Mouse (Mus musculus): Measurements from ENCODE around the gene Fstl4.
A peak's percentile ranks its signal among the peaks of the same experiment; 100 is the strongest.

The Fstl4 gene

DNA sequence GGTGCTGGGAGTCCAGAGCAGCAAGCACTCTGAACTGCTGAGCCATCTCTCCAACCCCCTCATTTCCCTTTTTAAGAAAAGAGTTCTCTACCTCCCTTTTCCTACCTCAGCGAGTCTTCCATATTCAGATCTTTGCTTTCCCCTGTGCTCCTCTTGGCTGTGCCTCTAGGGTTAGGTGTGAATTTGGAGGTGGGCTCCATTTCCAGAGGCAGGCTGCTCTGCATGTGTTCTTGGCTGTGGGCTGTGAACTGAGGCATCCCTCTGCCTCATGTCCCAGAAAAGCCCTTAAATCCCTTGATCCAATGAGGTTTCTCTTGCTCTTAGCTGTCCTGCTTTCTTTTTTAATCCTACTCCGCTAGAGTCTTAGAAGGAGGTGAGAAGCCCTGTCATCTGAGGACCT lies 151.2 kb downstream of the Fstl4 start:
- DNase-seq: no peak

DNA sequence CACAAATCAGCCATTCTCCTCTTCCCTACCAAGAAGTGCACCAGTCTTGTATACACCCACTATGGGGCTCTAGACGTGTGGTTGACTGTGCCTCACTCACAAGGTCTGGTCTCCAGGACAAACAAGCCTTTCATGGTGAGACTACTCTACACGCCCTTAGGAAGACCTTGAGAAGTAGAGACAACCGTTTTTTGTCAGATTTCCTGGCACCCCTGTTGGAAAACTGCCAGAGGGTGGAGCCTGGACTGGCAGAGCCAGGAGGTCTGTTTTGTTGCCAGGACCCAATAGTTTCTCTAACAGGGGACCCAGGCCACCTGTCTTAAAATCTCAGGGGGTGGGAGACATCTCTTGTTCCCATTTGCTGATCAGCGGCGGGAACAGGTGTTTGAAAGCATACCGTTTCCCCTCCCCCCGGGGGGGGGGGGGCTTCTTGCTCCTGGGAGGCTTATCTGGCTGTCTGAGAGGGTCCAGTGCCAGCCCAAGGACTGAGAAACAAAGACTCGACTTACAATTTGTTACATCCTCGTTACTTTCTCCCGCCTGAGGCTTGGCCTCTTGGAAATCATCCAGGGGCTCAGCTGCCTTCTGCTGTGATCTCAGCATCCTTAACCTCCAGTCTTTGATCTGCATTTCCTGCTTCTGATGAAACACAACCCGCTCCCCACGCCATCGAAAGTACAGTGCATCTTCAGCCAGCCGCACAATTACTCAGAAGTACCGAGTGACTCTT lies 155.0 kb downstream of the Fstl4 start:
- peak; percentile 18 for DNase-seq

DNA sequence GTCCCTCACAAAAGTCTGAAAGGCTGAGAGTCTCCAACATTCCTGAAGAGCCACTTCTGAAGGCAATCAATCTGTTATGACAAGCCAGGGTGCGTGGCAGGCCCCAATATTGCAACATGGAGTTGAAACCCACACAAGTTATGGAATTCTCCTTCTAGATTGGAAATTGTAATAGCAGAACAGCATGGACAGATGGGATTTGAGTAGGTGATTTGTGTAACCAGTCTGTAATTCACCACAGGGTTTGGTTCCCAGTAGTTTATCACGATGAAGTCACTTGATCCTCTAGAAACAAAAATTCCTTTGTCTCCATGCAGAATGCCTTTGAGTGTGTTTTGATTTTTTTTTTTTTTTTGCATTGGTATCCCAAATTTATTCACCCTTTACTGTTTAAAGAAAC lies 159.8 kb downstream of the Fstl4 start:
- DNase-seq: no peak

DNA sequence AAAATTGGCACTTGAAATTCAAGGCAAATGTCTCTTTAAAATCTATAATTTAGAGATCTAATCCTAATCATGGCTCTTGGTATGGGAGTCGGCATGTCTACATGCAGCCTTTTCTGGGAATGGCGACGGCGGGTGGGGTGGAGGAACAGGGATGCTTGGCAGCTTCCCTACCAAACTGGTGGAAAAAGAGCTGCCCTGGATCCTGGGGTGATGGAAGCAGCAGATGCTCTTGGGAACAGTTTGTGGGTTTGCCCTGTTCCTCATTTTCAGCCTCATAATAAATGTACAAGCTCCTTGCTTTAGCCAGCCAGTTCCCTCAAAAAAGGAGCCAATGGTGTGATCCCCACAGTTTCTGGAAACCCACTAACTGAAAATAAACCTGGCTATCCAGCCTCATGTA lies 163.9 kb downstream of the Fstl4 start:
- DNase-seq: no peak

DNA sequence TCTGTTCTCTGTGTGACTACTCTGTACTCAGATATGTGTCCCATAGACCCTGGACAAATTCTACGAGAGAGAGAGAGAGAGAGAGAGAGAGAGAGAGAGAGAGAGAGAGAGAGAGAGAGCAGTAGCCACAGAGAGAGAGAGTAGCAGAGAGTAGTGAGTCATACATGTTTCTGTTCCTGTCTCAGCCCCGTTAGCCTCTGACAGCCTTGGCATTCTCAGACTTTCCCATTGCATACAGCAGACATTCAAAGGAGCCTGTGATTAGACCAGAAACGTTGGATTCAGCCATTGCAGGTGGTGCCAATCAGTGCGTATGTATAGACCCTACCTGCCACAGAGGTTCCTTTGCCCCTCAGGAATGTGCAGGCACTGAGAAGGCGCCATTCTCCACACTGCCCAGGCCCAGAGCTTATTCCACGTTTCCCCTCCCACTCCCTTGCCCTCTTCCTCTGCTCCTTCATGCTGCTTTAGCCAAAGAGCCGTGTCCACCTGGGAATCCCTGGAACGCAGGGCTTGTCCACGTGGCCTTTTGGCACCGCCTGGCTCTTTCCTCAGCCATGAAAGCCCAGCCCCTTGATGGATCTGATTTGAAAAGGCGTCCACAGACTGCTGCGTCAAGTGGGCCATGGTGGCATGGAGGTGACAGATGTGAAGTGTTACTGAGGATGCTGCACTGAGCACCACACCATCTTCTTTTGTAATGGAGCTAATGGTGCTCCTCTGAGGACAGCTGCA lies 175.1 kb downstream of the Fstl4 start:
- no peak for DNase-seq

DNA sequence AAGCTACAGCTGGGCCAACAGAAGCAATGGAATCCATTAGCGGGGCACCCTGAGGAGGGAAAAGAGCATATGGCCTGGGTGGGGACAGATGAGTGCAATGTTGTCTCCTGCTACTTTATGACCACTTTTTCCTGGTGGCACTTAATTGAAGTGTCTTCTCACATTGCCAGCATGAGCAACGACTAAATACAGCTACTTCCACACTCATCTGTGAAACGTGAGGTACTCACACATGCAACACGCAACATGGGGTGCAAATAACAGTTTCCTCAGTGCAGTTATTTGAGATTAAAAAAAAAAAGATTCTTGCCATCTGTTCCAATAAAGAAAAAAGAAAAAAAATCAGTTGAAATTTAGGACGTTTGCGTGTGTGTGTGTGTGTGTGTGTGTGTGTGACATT lies 178.5 kb downstream of the Fstl4 start:
- no peak for DNase-seq

DNA sequence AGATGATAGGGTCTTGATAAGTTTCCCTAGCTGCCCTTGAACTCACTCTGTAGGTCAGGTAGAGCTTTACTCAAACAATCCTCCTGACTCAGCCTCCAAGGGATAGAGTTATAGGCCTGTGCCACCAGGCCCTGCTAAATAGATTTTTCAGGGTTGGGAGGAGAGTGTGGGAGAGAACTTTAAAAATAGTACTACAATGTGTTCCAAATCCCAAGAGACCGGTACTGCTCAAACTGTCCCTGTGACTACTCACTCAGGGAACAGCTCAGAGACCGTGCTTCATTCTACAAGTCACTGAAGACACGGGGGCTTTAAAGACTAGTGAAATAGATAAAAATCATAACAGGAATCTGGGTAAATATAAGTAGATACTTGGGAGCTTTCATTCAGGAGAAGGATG lies 190.6 kb downstream of the Fstl4 start:
- DNase-seq: no peak

DNA sequence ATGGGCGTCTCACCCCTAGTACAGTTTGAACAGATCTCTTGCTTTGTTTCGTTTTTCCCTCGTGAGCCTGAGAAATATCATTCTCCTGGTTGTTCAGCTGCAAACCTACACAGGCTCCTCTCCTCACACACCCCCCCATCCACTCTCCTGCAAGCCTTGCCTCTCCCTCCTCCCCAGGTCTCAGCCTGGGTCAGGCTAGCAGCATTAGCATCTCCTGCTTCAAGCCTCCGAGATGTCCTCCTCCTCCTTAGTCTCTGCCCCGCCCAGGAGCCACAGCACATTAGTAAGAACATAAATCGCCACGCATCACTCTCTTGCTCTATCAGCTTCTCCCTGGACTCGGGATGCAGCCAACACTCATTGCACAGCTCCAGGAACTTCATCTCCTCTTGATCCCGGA lies 204.4 kb downstream of the Fstl4 start:
- DNase-seq: peak; percentile 4

DNA sequence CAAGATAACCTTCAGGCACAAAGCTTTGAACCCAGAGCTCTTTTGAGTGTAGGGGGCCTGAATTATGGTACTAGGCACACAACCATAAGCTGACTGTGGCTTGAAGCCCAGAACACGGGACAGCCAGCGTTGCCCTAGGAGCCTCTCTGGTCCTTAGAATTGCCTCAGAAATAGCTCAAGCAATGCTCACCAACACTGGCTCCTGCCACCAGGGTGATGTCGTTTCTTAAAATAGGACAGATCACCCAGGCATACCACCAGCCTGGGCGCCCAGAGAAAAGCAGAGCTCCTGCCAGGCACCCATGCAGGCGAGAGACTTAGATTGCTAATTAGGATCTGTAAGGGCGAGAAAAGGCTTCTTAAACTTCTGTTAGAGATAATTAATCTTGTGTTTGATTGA lies 206.0 kb downstream of the Fstl4 start:
- DNase-seq: no peak

DNA sequence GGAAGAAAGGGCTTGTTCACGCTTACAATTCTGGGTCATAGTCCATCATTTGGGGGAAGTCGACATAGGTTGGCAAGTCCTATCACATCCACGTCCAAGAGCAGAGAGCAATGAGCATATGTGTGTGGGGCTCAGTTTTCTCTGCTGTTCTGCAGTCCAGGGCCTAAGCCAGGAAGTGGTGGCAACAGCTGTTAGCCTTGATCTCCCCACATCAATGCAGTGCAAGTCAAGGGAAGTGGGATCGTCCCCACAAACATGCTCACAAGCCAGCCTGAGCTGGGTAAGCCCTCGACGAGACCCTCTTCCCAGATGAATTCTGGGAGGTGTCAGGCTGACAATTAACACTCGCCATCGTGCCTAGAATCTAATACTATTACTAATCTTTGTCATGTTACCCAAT lies 222.6 kb downstream of the Fstl4 start:
- no peak for DNase-seq

DNA sequence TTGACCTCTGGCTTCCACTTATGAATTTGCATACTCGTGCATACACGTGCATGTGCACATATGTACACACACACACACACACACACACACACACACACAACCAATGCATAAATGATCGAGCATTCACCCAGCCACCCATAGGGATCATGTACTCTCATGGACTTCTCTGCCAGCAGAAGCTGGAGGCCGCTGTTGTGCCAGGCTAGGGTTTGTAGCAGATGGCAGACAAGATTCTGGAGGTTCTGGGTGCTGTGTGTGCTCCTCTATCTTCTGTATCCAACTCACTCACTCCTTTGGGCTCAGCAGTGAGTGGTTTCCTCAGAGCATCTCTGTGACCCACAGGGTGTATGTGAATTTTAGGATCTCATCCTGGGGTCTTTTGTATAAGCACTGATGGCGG lies 230.3 kb downstream of the Fstl4 start:
- no peak for DNase-seq

DNA sequence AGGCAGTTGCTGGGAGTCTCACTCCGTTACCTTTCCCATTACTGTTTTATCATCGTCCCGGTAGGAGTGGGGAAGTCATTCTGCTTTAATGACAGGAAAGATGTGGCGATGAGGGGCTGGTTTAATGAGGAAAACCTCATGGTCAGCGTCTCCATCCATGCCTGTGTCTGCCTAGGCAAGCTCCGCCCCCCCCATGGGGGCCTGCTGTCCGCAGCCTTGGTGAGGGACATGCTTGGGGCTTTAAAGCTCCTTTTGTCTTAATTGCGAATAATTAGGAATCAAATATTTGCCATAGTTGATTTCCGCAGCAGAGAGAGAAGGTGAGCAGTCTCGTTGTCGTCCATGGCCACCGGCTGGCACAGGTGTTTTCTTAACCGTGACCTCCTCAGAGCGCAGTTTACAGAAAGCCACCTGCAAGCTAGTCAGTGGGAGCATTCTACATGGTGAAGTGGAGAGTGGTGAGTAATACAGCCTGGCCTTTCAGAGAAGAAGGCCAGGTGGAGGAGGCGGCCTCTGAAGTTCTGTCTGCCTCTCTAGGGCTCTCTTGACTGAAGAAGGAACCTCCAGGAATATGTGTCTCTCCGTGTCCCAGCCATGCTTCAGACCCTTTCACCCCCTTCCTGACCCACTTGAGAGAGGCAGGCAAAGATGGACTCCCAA lies 232.1 kb downstream of the Fstl4 start:
- DNase-seq: no peak

DNA sequence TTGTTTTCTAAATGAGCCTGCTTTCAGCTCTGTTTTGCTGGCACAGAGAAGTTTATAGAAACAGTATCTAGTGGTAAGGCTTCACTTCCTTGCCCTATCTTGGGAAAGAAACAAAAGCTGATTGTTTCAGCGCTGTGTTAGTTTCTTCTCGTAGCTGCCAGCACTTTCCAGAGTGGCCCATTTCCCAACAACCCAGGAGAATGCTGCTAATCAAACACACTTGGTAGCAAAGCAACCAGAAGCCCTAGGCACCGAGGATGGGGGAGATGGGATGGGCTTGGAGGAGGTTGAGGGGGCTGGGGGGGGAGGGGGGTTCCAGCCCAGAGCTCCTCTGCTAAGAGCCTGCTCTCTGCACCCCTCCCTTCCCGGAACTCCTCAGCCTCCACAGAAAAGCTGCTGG lies 233.0 kb downstream of the Fstl4 start:
- DNase-seq: peak; percentile 13

DNA sequence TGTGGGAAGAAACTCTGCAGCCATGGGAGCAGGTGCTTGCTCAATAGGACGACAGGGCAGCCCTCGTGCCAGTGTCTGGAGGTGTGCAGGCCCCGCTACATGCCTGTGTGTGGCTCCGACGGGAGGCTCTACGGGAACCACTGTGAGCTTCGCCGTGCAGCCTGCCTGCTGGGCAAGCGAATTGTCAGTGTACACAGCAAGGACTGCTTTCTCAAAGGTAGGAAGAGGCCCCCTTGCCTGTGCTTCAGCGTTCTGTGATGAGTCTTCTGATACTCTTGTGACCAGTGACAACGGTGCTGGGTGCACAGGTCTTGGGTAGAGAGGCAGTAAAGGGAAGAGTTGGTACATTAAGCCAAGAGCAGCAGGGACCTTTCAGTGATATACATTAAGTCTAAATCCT lies 235.8 kb downstream of the Fstl4 start:
- DNase-seq: no peak

DNA sequence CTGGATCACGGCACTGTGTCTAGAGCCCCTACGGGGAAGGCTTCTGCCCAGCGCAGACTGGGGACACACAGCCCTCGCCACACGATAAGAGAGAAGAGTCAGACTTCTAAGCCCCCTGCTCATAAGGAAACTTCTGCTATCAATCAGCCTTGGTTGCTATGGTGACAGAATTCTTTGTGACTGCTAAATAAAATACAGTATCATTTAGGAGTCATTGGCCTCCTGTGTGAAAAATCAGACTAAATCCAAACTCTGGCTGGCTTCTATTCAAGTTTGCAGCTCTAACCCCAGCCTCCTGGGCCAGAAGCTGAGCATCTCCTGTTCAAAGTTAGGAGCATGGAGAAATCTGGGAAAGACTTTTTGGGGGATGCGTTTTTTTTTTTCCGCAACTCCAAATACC lies 238.9 kb downstream of the Fstl4 start:
- DNase-seq: no peak

DNA sequence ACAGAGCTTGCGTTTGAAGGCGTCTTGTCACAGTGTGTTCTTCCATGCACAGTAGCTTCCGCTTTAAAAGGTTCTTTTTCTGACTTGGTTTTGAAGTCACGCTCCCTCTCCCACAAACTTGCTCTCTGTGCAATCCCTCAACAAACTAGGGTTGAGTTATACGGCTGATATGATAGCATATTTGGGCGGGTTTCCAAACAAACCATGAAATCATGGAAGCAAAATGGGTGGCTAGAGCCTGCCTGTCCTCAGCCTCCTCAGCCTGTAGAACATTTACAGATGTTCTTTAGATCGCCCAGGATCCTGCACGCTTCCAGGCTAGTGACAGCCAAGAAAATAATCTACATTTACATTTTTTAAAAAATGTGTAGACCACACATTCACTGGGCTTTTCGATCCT lies 239.4 kb downstream of the Fstl4 start:
- DNase-seq: no peak

DNA sequence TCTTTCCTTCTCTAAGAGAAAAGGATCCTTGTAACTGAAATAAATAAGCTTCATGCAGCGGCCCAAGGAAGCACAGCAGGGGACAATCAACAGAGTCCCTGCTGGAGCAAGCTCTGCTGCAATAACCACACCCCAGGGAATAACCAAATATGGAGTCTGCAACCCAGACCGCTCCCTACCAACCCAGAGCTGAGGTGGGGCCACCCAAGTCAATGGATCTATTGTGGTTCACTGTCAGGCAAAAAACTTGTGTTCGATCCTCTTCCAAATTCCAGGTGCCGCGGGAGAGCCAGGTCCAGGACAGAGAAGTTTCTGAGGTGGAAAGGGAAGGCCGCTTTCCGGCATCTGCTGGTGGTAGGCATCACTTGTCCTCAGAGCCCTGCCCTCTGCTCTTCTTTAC lies 245.2 kb downstream of the Fstl4 start:
- no peak for DNase-seq

DNA sequence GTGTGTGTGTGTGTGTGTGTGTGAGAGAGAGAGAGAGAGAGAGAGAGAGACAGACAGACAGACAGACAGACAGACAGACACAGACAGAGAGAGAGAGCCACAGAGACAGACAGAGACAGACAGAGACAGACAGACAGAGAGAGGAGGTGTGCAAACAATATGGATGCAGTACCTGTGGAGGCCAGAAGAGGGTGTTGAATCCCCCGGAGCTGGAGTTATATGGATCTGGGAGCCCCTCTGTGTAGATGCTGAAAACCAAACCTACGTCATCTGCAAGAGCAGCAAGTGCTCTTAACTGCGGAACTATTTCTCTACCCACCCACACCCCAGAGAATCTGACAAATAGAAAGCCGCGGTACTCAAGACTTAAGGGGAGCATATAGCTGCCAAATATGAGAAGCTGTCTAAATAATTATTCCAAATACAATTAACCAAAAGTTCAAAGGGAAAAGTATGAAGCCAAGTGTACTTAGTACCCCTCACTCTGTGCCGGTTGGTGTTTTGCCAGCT lies 247.6 kb downstream of the Fstl4 start:
- no peak for DNase-seq

DNA sequence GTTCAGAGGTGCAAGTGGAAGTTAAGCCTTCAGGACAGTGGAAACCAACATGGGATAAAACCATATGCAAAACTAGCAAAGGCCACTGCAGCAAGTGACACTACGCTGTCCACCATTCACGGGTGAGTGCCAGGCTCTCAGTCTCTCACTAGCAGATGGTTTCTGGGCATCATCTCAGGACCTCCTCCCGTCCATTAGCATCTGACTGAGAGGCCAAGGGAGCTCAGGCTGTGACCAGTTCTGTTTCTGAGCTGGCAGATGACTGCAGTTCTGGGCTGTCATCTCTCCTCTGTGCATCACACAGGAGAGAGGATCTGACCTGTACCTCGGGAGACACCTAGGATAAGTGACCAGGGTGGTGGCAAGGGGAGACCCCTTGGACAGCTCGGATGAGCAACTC lies 249.5 kb downstream of the Fstl4 start:
- no peak for DNase-seq

DNA sequence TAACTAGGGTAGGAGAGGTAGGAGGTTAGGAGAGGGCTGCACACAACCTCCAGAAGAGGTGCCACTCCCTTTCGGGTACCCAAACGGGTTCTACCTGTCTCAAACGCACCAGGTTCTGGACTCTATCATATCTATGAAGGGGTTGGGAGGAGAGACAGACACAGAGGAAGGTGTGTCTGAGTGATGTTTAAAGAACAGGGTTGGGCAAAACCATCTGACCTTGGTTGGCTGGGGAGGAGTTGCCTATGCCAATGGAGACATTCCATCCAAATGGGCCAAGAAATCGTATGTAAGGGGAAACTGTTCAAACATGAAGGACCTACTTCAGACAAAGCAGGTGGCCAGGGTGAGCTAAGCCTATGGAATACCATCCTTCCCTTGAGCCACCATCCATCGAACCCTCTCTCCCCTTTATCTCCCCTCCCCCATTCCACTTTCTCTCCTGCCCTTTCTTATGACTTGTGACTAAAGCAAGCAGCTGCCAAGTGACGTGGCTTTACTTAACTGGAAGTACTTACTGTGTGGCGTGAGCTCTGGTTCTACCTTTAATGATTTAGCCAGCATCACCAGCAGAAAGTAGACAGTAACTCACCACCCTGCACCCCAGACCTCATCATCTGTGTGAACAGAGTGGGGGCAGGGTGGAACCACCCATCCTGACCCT lies 252.1 kb downstream of the Fstl4 start:
- no peak for DNase-seq

DNA sequence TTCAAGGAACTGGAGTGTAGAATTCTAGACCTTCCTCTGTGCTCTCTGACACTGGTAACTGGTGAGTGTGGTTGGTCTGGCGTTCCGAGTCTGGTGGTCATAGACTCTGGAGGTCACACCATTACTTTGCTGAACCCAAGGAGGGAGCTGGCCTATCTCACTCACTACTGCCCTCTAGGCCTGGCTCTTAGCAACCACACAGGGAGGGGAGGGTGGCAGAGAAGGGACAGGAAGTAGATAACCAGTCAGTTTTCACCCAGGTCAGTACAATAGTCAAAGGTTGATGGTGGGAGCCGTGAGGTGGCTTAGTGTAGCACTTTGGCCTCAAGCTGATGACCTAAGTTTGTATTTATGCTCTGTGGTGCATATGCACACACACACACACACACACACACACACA lies 255.1 kb downstream of the Fstl4 start:
- DNase-seq: no peak

DNA sequence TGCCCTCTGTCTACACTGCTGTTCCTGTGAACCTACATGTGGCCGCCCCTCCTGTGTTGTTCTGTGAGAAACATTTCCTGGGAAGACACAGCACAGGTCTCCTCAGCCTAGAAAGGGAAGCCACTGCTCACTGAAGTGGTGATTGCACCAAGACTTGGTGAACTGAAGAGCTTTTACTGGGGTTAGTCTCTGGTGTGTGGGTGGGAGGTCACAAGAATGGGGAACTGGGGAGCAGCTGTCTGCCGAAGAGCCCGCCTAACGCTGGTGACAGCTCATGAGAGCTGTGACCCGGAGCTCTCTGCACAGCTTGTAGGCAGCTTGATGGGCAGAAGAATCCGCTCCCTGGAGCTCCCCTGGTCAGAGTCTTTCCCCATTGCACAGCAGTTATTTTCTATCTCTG lies 260.0 kb downstream of the Fstl4 start:
- no peak for DNase-seq

DNA sequence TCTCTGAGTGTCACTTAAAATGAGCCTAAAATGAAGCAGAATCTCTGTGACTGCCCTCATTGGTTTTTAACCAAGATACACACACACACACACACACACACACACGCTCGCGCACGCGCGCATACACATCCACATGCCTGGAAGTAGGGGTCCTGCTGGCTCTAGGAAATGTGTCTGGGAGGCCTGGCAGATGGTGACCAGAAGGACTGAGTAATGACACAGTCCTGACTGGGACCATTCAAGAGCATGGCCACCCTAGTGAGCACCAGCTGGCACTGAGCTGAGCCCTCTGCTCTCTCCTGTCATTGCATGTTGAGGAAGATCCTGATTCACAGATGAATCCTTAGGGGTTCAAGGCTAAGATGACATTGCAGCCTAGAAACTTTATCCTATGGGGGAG lies 261.3 kb downstream of the Fstl4 start:
- DNase-seq: no peak
